Mouse (Mus musculus) ES-E14 (cell line): ENCODE data around the gene Myt1l.

Experiments
- HCFC1 ChIP-seq: IDR thresholded peaks from 2 replicates; pipeline ENCODE4 v1.6.1; 2012; ENCODE audit warnings: low read length, inconsistent platforms, borderline replicate concordance; ENCODE audit not compliant: insufficient read depth
- ZNF384 ChIP-seq: IDR thresholded peaks from 2 replicates; pipeline ENCODE4 v1.6.1; 2012; ENCODE audit warnings: low read depth, low read length, inconsistent platforms

DNA sequence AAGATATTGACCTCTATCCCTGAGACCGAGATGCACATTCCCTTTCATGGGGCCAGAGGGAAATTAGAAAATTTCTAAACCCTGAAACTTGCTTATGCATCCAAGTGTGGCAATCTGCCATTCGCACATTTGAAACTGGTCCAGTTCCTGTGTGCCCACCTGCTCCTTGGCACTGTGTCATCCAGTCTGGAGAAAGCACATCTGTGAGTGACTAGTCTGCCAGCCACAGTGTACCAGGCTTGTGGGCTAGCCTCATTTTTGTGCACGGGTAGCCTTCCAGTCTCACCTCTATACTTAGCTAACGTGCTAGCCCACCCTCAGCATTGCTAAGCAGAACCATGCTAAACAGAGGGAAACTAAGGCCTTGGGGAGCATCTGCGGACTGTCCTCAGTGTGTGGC is 356.2 kb downstream of the Myt1l start:
- no peak for TF ChIP-seq ZNF384
- TF ChIP-seq HCFC1, result no peak
